Mouse (Mus musculus): ENCODE measurements around the gene Cstf3.

- TF ChIP-seq CTCF (IDR thresholded peaks at IDR 0.05; ENCODE audit: low read depth) (no peak), EP300 (IDR thresholded peaks at IDR 0.05; ENCODE audit: low read depth) (no peak)
These were observed 87.0 kb downstream of the Cstf3 start for GRCm38 (mm10) chr2:104677326-104677725.

Measured in heart, postnatal 0 days (tissue).